Mouse (Mus musculus) forebrain, postnatal 0 days (tissue): ENCODE measurements around the gene 4930469K13Rik. TPM values are rescaled to one million over a fixed set of nuclear protein-coding genes. Genes with fewer than 3 reads are reported as not detected.

Experiments
- ATAC-seq: fragments of 200-750 bp; cut with Nextera tagmentation; 2 replicates; pipeline ENCODE4 v1.8.0; 2017; ENCODE audit warnings: mild to moderate bottlenecking, moderate library complexity
- DNase-seq: peaks from one replicate; pipeline ENCODE4 v3.0.0-alpha.2; 2015
- H3K27ac ChIP-seq: fragments of 300-500 bp; sonication (generic); 2 replicates; pipeline ENCODE4 v1.5.1; 2014; ENCODE audit warnings: low read depth, mild to moderate bottlenecking, antibody characterized with exemption, low read length, moderate library complexity, mixed read lengths
- H3K27me3 ChIP-seq: fragments of 300-500 bp; sonication (generic); 2 replicates; pipeline ENCODE4 v1.6.1; 2014; ENCODE audit warnings: mild to moderate bottlenecking, low read length, mixed read lengths; ENCODE audit not compliant: insufficient read depth
- H3K36me3 ChIP-seq: fragments of 300-500 bp; sonication (generic); 2 replicates; pipeline ENCODE4 v1.6.1; 2014; ENCODE audit warnings: mild to moderate bottlenecking, moderate library complexity; ENCODE audit not compliant: insufficient read depth
- H3K4me1 ChIP-seq: fragments of 300-500 bp; sonication (generic); 2 replicates; pipeline ENCODE4 v1.6.1; 2014; ENCODE audit warnings: antibody characterized with exemption; ENCODE audit not compliant: insufficient read depth
- H3K4me2 ChIP-seq: fragments of 300-500 bp; sonication (generic); 2 replicates; pipeline ENCODE4 v1.6.1; 2014; ENCODE audit warnings: low read depth, mild to moderate bottlenecking, moderate library complexity
- H3K4me3 ChIP-seq: fragments of 300-500 bp; sonication (generic); 2 replicates; pipeline ENCODE4 v1.5.1; 2014; ENCODE audit warnings: low read depth, low read length, mixed read lengths
- H3K9ac ChIP-seq: fragments of 300-500 bp; sonication (generic); 2 replicates; pipeline ENCODE4 v1.6.1; 2014; ENCODE audit warnings: mild to moderate bottlenecking
- H3K9me3 ChIP-seq: fragments of 300-500 bp; sonication (generic); 2 replicates; pipeline ENCODE4 v1.6.1; 2016; ENCODE audit warnings: low read length
- CTCF ChIP-seq: sonication (generic); IDR thresholded peaks from 2 replicates; pipeline ENCODE4 v1.5.1; 2016; ENCODE audit warnings: antibody characterized with exemption, control low read depth, low read depth
- WGBS: fragments of 180-500 bp; shearing (Covaris S2); extraction: QIAGEN DNeasy Blood & Tissue Kit; methylation state at CpG from one replicate; pipeline ENCODE4 v1.1.7; 2014; 5-methylcytosine and 5-hydroxymethylcytosine counted together
- polyA plus RNA-seq: library from polyadenylated mRNA; unstranded; fragments of >200 nt; fragmentation: Nextera tagmentation; extraction: Ambion mirVana; gene quantifications from 2 replicates; pipeline ENCODE4 v1.2.1, GENCODE M21; 2015
- total RNA-seq: library from RNA; depleted of rRNA; stranded (reverse); fragments of >200 nt; gene quantifications from 2 replicates; pipeline ENCODE4 v1.2.3, GENCODE M21; 2014; rRNA removed

4930469K13Rik gene
- total and polyA plus RNA-seq, 2 experiments from 2014 or later, result not detected

- no peak for ATAC-seq
- Histone ChIP-seq H3K9me3 (no peaks in the 10 kb centered on the region), H3K4me3 (no peak overlapping the region), H3K36me3 (no peaks in the 10 kb centered on the region), H3K4me2 (no peak overlapping the region), H3K27me3 (no peaks in the 10 kb centered on the region), H3K9ac (no peak overlapping the region), H3K4me1 (no peaks in the 10 kb centered on the region), H3K27ac (no peak overlapping the region)
- no peak for TF ChIP-seq CTCF
- DNase-seq, result no peak
- 47% methylated on average over 11 of the region's 11 CpGs for WGBS
Observed at GRCm38 (mm10) chr11:33929412-33929811, 168.9 kb downstream of the 4930469K13Rik start.

GRCm38 (mm10) chr11:33928658-33929057 lies 169.7 kb downstream of the 4930469K13Rik start:
- no peaks in the 10 kb centered on the region for H3K27me3 ChIP-seq
- H3K4me1 ChIP-seq, result no peaks in the 10 kb centered on the region
- DNase-seq (peak; percentile 62), ATAC-seq (0 out of 2 replicates have a peak, but pooled peaks have one; percentile 27)
- peak; percentile 75 for TF ChIP-seq CTCF
- H3K27ac ChIP-seq, result no peak overlapping the region
- H3K9ac ChIP-seq, result no peak overlapping the region
- H3K4me2 ChIP-seq, result no peak overlapping the region
- H3K4me3 ChIP-seq, result no peak overlapping the region
- no peaks in the 10 kb centered on the region for H3K36me3 ChIP-seq
- no peaks in the 10 kb centered on the region for H3K9me3 ChIP-seq
- 49% methylated on average over 7 of the region's 7 CpGs for WGBS

- Histone ChIP-seq H3K9ac (no peak overlapping the region), H3K4me1 (no peaks in the 10 kb centered on the region), H3K36me3 (no peaks in the 10 kb centered on the region), H3K9me3 (no peaks in the 10 kb centered on the region), H3K27me3 (no peaks in the 10 kb centered on the region), H3K27ac (no peak overlapping the region), H3K4me2 (no peak overlapping the region), H3K4me3 (no peak overlapping the region)
- DNase-seq, result peak; percentile 68
- 48% methylated on average over 4 of the region's 4 CpGs for WGBS
- no peak for TF ChIP-seq CTCF
- ATAC-seq, result peak; percentile 73
Observed at GRCm38 (mm10) chr11:33927836-33928235, 170.5 kb downstream of the 4930469K13Rik start.

- Histone ChIP-seq H3K4me3 (no peak overlapping the region), H3K36me3 (no peaks in the 10 kb centered on the region), H3K9me3 (no peaks in the 10 kb centered on the region), H3K27ac (no peak overlapping the region), H3K4me2 (no peak overlapping the region), H3K9ac (no peak overlapping the region), H3K27me3 (no peaks in the 10 kb centered on the region), H3K4me1 (no peaks in the 10 kb centered on the region)
- WGBS, result 51% methylated on average over 6 of the region's 6 CpGs
- no peak for TF ChIP-seq CTCF
- DNase-seq (no peak), ATAC-seq (peak; percentile 33; the same call in 1 of the 2 replicates)
Observed at GRCm38 (mm10) chr11:33927321-33927720, 171.0 kb downstream of the 4930469K13Rik start.

GRCm38 (mm10) chr11:33926551-33926950 lies 171.8 kb downstream of the 4930469K13Rik start:
- H3K27me3 ChIP-seq, result no peaks in the 10 kb centered on the region
- H3K27ac ChIP-seq, result no peak overlapping the region
- no peaks in the 10 kb centered on the region for H3K4me1 ChIP-seq
- WGBS, result 75% methylated on average over 2 of the region's 2 CpGs
- H3K9me3 ChIP-seq, result no peaks in the 10 kb centered on the region
- DNase-seq (no peak), ATAC-seq (no peak)
- H3K4me2 ChIP-seq, result no peak overlapping the region
- no peak overlapping the region for H3K4me3 ChIP-seq
- no peak overlapping the region for H3K9ac ChIP-seq
- TF ChIP-seq CTCF, result no peak
- H3K36me3 ChIP-seq, result no peaks in the 10 kb centered on the region

- WGBS, result 58% methylated on average over 8 of the region's 8 CpGs
- no peaks in the 10 kb centered on the region for H3K27me3 ChIP-seq
- H3K9me3 ChIP-seq, result no peaks in the 10 kb centered on the region
- H3K27ac ChIP-seq, result no peak overlapping the region
- H3K4me1 ChIP-seq, result no peaks in the 10 kb centered on the region
- DNase-seq, result no peak
- H3K4me2 ChIP-seq, result no peak overlapping the region
- TF ChIP-seq CTCF, result no peak
- H3K36me3 ChIP-seq, result no peaks in the 10 kb centered on the region
- H3K4me3 ChIP-seq, result no peak overlapping the region
- no peak overlapping the region for H3K9ac ChIP-seq
- no peak for ATAC-seq
Observed at GRCm38 (mm10) chr11:33925778-33926177, 172.6 kb downstream of the 4930469K13Rik start.

Other genes starting within 250 kb of the 4930469K13Rik start
- gene Kcnmb1, start 135.5 kb downstream of the 4930469K13Rik start, total RNA-seq, result 0.10 and 0.15 TPM in 2 replicates
- 0.10 and 0.13 TPM in 2 replicates for gene Kcnmb1, start 135.5 kb downstream of the 4930469K13Rik start, polyA plus RNA-seq
- 68.4 and 92.6 TPM in 2 replicates for gene Kcnip1, start 105.4 kb downstream of the 4930469K13Rik start, total RNA-seq
- gene Kcnip1, start 105.4 kb downstream of the 4930469K13Rik start, polyA plus RNA-seq, result 70.0 and 91.0 TPM in 2 replicates
- 3.5 and 4.4 TPM in 2 replicates for gene Lcp2, start 51.6 kb downstream of the 4930469K13Rik start, total RNA-seq
- gene Lcp2, start 51.6 kb downstream of the 4930469K13Rik start, polyA plus RNA-seq, result 1.7 and 3.6 TPM in 2 replicates
- not detected in 2 replicates for gene Foxi1, start 109.5 kb upstream of the 4930469K13Rik start, total RNA-seq
- gene Foxi1, start 109.5 kb upstream of the 4930469K13Rik start, polyA plus RNA-seq, result not detected in 2 replicates
- gene Fam196b, start 216.3 kb upstream of the 4930469K13Rik start, total RNA-seq, result 3.5 and 5.0 TPM in 2 replicates
- 0.79 and 1.5 TPM in 2 replicates for gene Fam196b, start 216.3 kb upstream of the 4930469K13Rik start, polyA plus RNA-seq